Mouse (Mus musculus): ENCODE measurements around the gene Marc2. TPM values are rescaled to one million over a fixed set of nuclear protein-coding genes. Genes with fewer than 3 reads are reported as not detected.

Marc2 gene
- total RNA-seq, 2 experiments from 2014 or later, result 150 to 151 TPM

DNA sequence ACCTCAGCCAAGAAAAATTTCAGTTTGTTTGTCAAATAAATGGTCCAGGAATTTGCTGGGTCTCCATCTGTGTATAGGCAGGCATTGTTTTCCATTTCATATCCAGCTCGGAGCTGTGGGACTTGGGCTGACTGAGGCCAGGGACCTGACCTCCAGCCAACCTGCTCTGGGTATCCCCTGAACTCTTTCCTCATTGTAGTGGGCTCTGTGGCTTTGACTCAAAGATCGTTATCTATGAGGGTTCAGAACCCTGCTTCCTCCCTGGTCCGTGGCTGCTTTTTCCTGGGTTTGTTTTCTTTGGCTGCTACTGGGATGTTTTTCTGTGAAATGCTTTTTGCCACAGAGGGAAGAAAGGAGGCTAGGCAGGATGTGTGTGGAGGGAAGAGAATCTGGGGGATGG is 7.7 kb upstream of the Marc2 start:
- DNase-seq, result no peak

DNA sequence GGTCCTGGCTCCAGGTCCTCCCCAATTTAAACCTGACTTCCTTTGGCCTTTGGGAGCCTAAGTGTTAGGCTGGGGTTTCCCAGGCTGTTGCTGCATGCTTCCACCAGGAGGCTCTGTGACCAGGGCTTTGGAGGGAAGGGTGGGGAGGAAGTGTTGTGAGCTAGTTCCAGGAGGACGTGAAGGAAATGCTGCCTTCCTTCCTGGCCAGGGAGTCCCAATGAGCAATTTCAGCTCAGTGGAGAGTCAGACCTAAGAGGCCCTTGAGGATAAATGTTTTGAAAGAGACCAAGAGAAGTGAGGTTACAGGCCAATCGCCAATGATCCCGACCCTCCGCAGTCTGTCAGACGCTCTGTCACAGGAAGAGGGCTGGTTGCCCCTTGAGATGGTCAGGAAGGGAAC is 7.1 kb upstream of the Marc2 start:
- DNase-seq, result peak; percentile 71

GRCm38 (mm10) chr1:184851741-184852618 is 5.7 kb upstream of the Marc2 start:
- peak; percentile 57 for DNase-seq

- DNase-seq, result no peak
Measured at GRCm38 (mm10) chr1:184851166-184851565, 4.9 kb upstream of the Marc2 start.

DNA sequence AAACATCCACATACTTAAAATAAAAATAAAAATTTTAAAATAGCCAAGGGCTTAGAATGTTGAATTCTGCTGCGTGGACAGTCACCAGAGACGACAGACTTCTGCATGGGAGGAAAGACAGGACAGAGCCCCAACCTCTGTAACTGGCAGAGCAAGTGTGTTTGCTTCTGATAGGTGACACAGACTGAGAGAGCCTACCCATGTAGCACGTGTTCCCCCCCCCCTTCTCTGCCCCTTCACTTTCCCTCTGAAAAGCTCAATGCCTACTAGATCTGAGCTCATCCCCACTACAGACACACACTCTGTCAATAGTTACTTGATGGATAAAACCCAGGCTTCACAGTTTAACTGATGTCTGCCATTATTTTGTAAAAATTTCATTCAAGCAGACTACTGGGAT is 722 bp upstream of the Marc2 start:
- no peak for DNase-seq

DNA sequence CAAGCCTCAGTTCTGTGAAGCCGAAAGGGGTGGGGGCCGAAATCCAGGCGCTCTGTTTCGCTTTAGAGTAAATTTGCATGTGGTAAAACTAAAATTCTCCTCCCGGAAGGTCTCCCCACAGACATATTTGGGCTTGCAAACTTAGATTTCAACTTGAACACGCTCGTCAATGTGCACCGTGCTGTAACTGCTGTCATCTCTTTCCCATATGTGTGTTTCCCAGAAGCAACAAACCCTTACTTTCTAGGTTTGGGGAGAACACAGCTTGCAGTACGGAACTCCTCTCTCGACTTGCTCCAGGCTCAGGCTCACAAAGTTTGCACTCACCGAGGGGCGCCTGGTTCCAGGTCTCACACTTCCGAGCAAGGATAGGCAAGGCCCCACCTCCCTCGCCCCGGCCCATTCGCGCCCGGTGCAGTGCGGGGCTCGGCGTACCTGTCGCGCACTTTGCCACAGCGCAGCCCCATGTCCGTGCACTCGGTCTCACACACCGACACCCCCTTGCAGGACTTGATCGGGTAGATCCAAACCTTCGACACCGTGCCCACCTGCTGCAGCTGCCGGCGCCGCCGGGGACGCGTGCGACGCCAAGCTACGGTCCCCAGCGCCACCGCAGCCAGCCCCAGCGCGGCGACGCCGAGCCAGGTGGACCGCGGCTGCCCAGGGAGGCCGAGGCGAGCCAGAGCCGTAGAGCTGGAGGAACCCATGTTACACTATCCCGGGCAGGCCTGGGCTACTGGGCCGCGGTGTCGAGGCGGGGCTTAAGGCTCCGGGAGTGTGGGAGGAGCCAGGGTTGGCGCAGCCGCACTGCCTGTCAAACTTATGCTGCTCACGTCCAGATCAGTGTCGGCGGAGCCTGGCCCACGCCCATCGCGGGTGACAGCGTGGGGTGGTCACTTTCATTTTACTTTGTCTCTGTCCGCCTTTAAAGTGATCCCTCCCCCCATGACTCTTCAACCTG is 860 bp downstream of the Marc2 start:
- peak; percentile 89 for DNase-seq

- DNase-seq, result peak; percentile 40
Measured at GRCm38 (mm10) chr1:184844326-184845066, 1.8 kb downstream of the Marc2 start.

DNA sequence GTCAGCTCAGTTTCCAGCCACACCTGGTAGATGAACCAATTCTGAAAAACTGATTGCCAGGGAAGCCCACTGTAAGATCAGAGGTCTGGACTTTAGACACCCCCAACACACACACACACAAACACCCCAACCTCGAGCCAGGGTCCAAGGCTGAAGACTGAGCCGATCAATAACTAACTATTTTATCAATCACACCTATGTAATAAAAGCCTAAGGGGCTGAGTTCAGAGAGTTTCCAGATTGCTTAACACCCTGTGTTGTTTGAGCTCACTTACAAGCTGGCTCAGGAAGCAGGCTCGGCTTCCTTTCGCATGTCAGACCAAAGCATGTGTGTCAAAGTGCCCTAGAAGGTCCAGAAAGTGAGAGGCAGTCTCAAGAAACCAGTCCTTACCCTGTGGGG is 8.6 kb downstream of the Marc2 start:
- DNase-seq, result no peak

GRCm38 (mm10) chr1:184836350-184836749 is 9.9 kb downstream of the Marc2 start:
- no peak for DNase-seq

DNA sequence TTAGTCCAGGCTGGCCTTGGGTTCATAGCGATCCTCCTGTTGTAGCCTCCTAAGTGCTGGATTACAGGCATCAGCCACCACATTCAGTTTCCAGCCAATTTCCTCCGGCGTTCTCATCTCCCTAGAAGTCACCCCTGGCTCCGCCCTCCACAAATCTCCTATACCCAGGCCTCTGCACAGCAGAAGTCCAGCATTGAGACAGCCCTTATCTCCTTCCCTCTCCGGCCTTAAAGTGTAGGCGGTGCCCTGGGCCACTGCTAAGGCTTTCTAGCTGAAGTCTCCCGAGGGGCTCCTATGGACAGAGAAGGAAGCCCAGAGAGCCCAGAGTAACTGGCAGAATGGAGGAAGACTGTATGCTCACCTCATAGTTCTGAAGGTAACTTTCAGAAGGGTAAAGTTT is 12.8 kb downstream of the Marc2 start:
- DNase-seq, result no peak

DNA sequence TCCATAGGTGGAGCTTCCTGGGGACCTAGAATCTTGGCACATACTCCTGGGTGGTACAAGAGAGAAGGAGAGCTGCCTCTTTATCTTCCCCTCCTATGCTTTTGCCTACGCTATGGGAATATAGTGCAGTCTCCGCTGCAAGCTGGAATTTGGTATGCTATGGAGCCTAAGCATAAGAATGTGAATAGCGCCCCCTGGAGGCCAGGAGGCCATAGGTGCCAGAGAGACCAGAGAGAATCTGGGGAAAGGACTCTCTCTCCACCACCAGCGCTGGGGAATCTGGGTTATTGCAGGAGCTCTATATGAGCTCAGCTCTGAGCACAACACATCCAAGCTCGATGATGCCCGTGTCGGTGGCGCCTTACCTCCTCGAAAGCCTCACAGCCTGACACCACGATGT is 14.0 kb downstream of the Marc2 start:
- no peak for DNase-seq

- no peak for DNase-seq
Measured at GRCm38 (mm10) chr1:184829897-184830296, 16.4 kb downstream of the Marc2 start.

DNA sequence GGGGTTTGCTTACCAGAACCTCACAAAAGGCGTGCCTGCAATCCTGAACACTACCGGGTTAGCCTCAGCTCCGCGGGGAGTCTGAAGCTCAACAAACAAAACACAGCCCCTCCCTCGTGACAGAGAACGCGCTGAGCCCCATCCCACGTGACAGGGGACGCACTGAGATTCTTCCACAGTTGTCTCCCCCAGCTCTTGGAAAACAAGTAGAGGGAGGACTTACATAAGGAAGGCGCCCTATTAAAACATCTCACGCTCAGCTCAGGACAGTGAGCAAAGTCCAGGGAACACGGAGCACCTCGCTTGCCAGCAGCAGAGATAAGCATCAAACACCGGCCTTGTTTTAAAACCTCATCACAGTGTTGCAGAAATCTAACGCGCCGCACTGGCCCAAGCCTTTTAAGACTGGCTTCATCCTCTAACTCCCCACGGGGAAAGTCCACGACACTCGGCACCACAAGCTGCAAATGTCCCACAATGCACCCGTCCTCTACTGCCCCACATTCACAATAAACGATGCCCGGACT is 19.0 kb downstream of the Marc2 start:
- DNase-seq, result no peak

DNA sequence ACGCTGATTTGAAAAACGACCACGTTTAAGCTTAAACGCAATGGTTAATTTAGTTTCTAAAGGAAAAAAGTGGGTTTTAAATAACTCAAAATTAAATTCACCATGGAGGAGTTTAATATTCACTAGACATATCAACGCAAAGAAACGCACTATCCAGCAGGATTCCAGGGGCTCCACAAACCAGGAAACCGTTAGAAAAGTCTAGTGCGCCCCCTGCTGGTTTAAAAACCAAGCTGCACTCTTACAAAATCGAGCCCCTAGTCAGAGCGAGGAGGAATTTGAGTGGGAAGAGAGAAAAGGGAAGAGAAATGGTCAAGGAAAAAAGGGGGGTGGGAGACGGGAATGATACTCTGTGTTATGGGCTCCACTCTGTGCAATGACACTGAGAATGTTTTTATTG is 21.2 kb downstream of the Marc2 start:
- peak; percentile 55 for DNase-seq

DNA sequence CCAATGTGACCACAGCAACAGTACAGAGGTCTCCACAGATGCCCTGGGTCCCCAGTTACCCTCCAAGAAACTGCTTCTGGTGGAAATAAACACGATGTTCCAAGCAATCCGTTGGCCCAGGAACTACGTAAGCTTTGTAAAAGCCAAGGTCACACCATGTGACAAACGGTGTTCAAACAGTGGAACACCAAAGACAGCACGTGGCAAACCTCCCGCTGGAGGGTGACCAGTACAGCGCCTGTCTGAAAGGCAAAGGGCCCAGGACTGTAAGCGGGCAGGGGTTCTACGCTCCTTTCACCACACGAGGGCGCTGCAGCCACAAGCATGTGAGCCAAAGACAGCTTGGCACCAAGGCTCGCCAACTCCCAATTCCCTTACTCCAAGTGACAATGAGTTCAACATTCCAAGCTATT is 21.8 kb downstream of the Marc2 start:
- DNase-seq, result peak; percentile 96

GRCm38 (mm10) chr1:184822678-184823077 is 23.6 kb downstream of the Marc2 start:
- no peak for DNase-seq

DNA sequence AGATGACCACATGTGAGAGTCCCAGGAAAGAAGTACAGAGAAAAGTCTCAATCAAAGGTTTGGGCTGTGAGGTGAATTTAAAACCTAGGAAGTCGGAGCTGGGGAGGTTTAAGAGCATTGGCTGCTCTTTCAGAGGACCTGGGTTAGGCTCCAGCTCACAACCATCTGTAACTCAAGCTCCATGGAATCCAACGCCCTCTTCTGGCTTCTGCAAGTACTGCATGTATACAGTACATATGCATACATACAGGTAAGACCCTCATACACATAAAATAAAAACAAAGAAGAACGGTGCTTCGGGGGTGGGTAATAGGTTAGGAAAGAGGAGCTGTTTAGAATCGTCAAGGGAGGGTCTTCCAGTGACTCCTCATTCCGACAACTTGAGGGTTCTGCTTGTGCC is 28.5 kb downstream of the Marc2 start:
- no peak for DNase-seq

DNA sequence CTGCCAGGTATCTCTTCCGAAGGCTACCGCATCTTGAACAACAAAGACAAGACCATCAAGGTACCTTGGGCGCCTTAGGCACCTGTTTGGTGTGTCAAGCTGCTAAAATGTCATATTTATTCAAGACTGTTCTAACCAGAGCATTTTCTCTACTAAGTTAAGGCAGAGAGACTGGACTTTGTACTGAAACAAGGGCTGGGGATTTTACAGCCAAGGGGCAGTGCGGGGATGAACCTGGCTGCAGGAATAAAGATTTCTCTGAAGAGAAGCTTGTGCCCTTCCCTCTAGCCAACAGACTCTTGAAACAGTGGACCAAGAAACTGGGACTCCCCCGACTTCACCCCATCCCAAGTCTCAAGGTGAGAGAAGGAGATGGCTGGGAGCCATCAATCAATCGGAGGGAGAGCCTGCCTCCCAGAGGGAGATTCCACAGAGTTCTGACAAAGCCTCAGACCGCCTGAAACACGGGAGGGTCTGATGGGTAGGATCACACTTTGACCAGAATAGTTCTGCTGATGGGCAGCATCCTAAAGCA is 34.5 kb downstream of the Marc2 start:
- no peak for DNase-seq

GRCm38 (mm10) chr1:184810780-184811575 is 35.3 kb downstream of the Marc2 start, which contains the start of gene Marc1:
TSS of gene Marc1 (minus strand) at chr1:184811313.
- DNase-seq, result no peak

- no peak for DNase-seq
Measured at GRCm38 (mm10) chr1:184809578-184810001, 36.7 kb downstream of the Marc2 start.
